Mouse (Mus musculus) midbrain, postnatal 0 days (tissue): Measurements from ENCODE around the gene Pias4. TPM values are rescaled to one million over a fixed set of nuclear protein-coding genes. Genes with fewer than 3 reads are reported as not detected.

Experiments used
- ATAC-seq: fragments of 200-750 bp; cut with Nextera tagmentation; 2 replicates; pipeline ENCODE4 v1.8.0; 2017; ENCODE audit warnings: moderate number of reproducible peaks, mild to moderate bottlenecking, moderate TSS enrichment, moderate library complexity; ENCODE audit not compliant: low FRiP score
- DNase-seq: peaks from one replicate; pipeline ENCODE4 v3.0.0-alpha.2; 2015; ENCODE audit warnings: low spot score
- H3K27ac ChIP-seq: fragments of 300-500 bp; sonication (generic); 2 replicates; pipeline ENCODE4 v1.5.1; 2014; ENCODE audit warnings: low read depth, mild to moderate bottlenecking, low read length, mixed read lengths
- H3K27me3 ChIP-seq: fragments of 300-500 bp; sonication (generic); 2 replicates; pipeline ENCODE4 v1.6.1; 2014; ENCODE audit warnings: low read length, control low read depth, mixed read lengths; ENCODE audit not compliant: insufficient read depth
- H3K36me3 ChIP-seq: fragments of 300-500 bp; sonication (generic); 2 replicates; pipeline ENCODE4 v1.6.1; 2014; ENCODE audit warnings: low read length, control low read depth, mixed read lengths; ENCODE audit not compliant: insufficient read depth
- H3K4me1 ChIP-seq: fragments of 300-500 bp; sonication (generic); 2 replicates; pipeline ENCODE4 v1.6.1; 2014; ENCODE audit warnings: mild to moderate bottlenecking, control low read depth, antibody characterized with exemption, low read length, mixed read lengths; ENCODE audit not compliant: insufficient read depth
- H3K4me2 ChIP-seq: fragments of 300-500 bp; sonication (generic); 2 replicates; pipeline ENCODE4 v1.6.1; 2014; ENCODE audit warnings: low read depth, mild to moderate bottlenecking, low read length, mixed read lengths; ENCODE audit not compliant: poor library complexity, severe bottlenecking
- H3K4me3 ChIP-seq: fragments of 300-500 bp; sonication (generic); 2 replicates; pipeline ENCODE4 v1.5.1; 2014; ENCODE audit warnings: low read depth, mild to moderate bottlenecking, low read length, moderate library complexity
- H3K9ac ChIP-seq: fragments of 300-500 bp; sonication (generic); replicated peaks from 2 replicates; pipeline ENCODE4 v1.6.1; 2014; ENCODE audit warnings: mild to moderate bottlenecking, low read length, moderate library complexity, mixed read lengths; ENCODE audit not compliant: poor library complexity, severe bottlenecking
- H3K9me3 ChIP-seq: fragments of 300-500 bp; sonication (generic); 2 replicates; pipeline ENCODE4 v1.6.1; 2016; ENCODE audit warnings: low read length, control low read depth
- CTCF ChIP-seq: IDR thresholded peaks from 2 replicates; pipeline ENCODE4 v1.5.1; 2016; ENCODE audit warnings: antibody characterized with exemption, mild to moderate bottlenecking
- WGBS: fragments of 180-500 bp; shearing (Covaris S2); extraction: QIAGEN DNeasy Blood & Tissue Kit; methylation state at CpG from one replicate; pipeline ENCODE4 v1.1.7; 2014; 5-methylcytosine and 5-hydroxymethylcytosine counted together
- polyA plus RNA-seq: library from polyadenylated mRNA; unstranded; fragments of >200 nt; fragmentation: Nextera tagmentation; extraction: Ambion mirVana; gene quantifications from 2 replicates; pipeline ENCODE4 v1.2.1, GENCODE M21; 2015
- total RNA-seq: library from RNA; depleted of rRNA; stranded (reverse); fragments of >200 nt; gene quantifications from 2 replicates; pipeline ENCODE4 v1.2.3, GENCODE M21; 2014

Pias4 gene
- total and polyA plus RNA-seq, 2 experiments from 2014 or later = 30.1 to 38.0 TPM

- H3K4me2 ChIP-seq = peak overlapping the region; percentile 26; the same call in 1 of the 2 replicates
- peaks cover 8% of the 10 kb centered on the region; the same call in 1 of the 2 replicates for H3K4me1 ChIP-seq
- no peak overlapping the region for H3K4me3 ChIP-seq
- H3K27ac ChIP-seq = no peak overlapping the region
- DNase-seq (no peak), ATAC-seq (no peak)
- no peaks in the 10 kb centered on the region for H3K9me3 ChIP-seq
- TF ChIP-seq CTCF = no peak
- no peaks in the 10 kb centered on the region for H3K27me3 ChIP-seq
- peaks cover 22% of the 10 kb centered on the region for H3K36me3 ChIP-seq
- WGBS = 71% methylated on average over 10 of the region's 10 CpGs
- peak overlapping the region; percentile 44 for H3K9ac ChIP-seq
These were observed 26.8 kb downstream of the Pias4 start for GRCm38 (mm10) chr10:81140717-81141454.

DNA sequence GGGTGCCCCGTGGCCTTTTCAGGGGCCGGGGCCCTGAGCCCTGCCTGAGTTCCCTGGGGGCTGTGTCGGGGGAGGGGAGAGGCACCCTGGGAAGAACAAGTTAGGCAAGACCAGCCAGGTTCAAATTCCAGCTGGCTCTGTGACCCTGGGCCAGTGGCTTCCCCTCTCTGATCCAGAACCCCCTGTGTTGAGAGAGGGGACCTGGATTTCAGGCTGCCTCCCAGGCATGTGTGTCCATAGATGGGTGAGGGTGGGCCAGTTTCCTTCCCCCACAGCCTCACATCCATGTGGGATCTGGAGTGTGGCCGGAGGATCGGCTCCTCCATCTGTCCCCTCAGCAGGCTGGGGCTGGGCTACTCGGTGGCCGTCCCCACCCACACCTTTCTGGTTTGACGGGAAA is 27.7 kb downstream of the Pias4 start:
- H3K36me3 ChIP-seq = peaks cover 13% of the 10 kb centered on the region
- no peak overlapping the region for H3K9ac ChIP-seq
- DNase-seq (no peak), ATAC-seq (no peak)
- H3K4me2 ChIP-seq = no peak overlapping the region
- TF ChIP-seq CTCF = no peak
- H3K27ac ChIP-seq = no peak overlapping the region
- no peaks in the 10 kb centered on the region for H3K9me3 ChIP-seq
- WGBS = 58% methylated on average over 8 of the region's 8 CpGs
- peaks cover 8% of the 10 kb centered on the region; the same call in 1 of the 2 replicates for H3K4me1 ChIP-seq
- H3K4me3 ChIP-seq = no peak overlapping the region
- 0 out of 2 replicates have a peak, but pooled peaks cover 4% of the 10 kb centered on the region for H3K27me3 ChIP-seq

GRCm38 (mm10) chr10:81139529-81139846 is 28.2 kb downstream of the Pias4 start:
- Histone ChIP-seq H3K9ac (0 out of 2 replicates have a peak overlapping the region, but pooled peaks have one; percentile 24), H3K4me2 (peak overlapping the region; percentile 97; the same call in 1 of the 2 replicates), H3K27me3 (0 out of 2 replicates have a peak, but pooled peaks cover 6% of the 10 kb centered on the region), H3K4me3 (no peak overlapping the region; the same call in 1 of the 2 replicates), H3K4me1 (peaks cover 8% of the 10 kb centered on the region; the same call in 1 of the 2 replicates), H3K9me3 (no peaks in the 10 kb centered on the region), H3K36me3 (peaks cover 8% of the 10 kb centered on the region), H3K27ac (no peak overlapping the region)
- DNase-seq (no peak), ATAC-seq (no peak)
- WGBS = 67% methylated on average over 4 of the region's 4 CpGs
- no peak for TF ChIP-seq CTCF

- peaks cover 8% of the 10 kb centered on the region; the same call in 1 of the 2 replicates for H3K4me1 ChIP-seq
- H3K27ac ChIP-seq = peak overlapping the region; percentile 83
- 58% methylated on average over 11 of the region's 11 CpGs for WGBS
- DNase-seq (no peak), ATAC-seq (no peak)
- H3K9me3 ChIP-seq = no peaks in the 10 kb centered on the region
- H3K4me3 ChIP-seq = peak overlapping the region; percentile 92
- peaks cover 10% of the 10 kb centered on the region for H3K27me3 ChIP-seq
- H3K36me3 ChIP-seq = peaks cover 2% of the 10 kb centered on the region
- no peak for TF ChIP-seq CTCF
- peak overlapping the region; percentile 96 for H3K9ac ChIP-seq
- H3K4me2 ChIP-seq = peak overlapping the region; percentile 97
These were observed 28.7 kb downstream of the Pias4 start for GRCm38 (mm10) chr10:81138821-81139528.

DNA sequence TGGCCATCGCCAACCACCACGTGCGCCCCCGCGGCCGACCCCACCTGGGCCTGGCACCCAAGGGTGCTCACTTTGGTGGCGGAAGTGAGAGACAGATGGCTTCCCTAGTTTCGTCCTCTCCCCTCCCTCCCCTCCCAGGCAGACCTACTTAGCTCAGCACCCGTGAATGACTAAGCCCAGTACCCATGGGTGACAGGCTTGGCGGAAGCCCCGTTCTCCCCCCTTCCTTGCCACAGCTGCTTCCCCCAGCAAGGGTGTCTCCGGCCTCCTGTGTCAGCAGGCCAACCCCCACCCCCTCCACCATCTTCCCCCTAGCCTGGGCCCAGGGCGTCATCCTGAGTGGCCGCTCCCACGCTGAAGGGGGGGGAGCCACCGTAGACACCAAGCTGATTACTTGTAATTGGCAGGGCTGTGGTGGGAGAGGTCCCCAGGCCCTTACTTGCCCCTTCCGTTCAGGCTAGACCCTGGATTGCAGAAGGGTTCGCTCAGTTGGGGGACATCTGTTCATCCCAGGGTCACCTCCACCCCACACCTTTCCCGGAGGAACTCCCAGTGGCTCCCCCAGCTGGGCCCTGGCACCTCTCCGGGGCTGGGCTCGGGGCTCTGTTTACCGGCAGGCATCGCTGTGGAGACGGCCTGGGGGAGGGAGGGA is 29.5 kb downstream of the Pias4 start:
- Histone ChIP-seq H3K4me3 (peak overlapping the region; percentile 92), H3K4me2 (peak overlapping the region; percentile 97), H3K27ac (peak overlapping the region; percentile 83), H3K36me3 (no peaks in the 10 kb centered on the region), H3K27me3 (peaks cover 13% of the 10 kb centered on the region), H3K9me3 (no peaks in the 10 kb centered on the region), H3K9ac (peak overlapping the region; percentile 96), H3K4me1 (peaks cover 8% of the 10 kb centered on the region; the same call in 1 of the 2 replicates)
- DNase-seq (no peak), ATAC-seq (no peak)
- no peak for TF ChIP-seq CTCF
- WGBS = 0% methylated on average over 18 of the region's 24 CpGs
